Mouse (Mus musculus) liver, adult 2 months (tissue): ENCODE measurements around the gene Inca1.

ENCODE experiments used
- CTCF ChIP-seq: fragments of 200-500 bp; IDR thresholded peaks from 2 replicates; pipeline ENCODE4 v1.5.1; 2011; ENCODE audit warnings: low read depth, low read length, control low read depth
- POLR2A ChIP-seq: fragments of 200-500 bp; IDR thresholded peaks from 2 replicates; pipeline ENCODE4 v1.6.1; 2011; ENCODE audit warnings: low read length, control low read depth; ENCODE audit not compliant: insufficient read depth; ENCODE audit errors: extremely low read depth

GRCm38 (mm10) chr11:70658521-70658920 is 41.4 kb downstream of the Inca1 start:
- TF ChIP-seq POLR2A (no peak), CTCF (no peak)
